In the genomic region with DNA sequence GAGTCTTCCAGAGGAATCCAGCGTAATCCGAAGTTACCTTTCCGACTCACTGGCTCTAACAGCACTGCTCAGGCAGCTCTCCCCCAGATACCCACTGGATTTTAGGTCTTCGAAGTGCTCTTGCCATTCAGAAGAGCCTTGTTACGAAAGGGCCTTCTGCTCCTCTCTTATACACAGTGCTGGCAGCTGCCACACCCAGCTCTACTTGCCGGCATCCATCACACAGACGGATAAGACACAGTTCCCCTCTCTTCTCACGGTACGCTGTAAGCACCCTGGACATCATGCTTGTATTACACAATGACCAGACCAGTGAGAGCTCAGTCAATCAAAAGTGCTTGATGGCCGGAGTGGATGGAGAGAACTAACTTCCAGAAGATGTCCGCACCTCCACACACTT, we compare ENCODE assay signal across 21 mouse cellular contexts. TPM values are rescaled to one million over a fixed set of nuclear protein-coding genes. Genes with fewer than 3 reads are reported as not detected.
DNase-seq lines count a peak whose midpoint lies in the region; ATAC-seq and TF ChIP-seq lines count a peak whose summit lies in the region.
"Had no signal": no experiment of that assay in that cellular context is flagged by ENCODE, and none has a peak within 500 bp of the region (broad histone marks: within the 10 kb centered on the region; RNA-seq: fewer than 3 reads in every experiment).

No protein-coding gene starts in this region.

- DNase-seq in frontal cortex, postnatal 36 days (ENCODE audit: low spot score in 2 of 2), result no peak
- no peak for DNase-seq in midbrain, embryonic 14.5 days
- no peak for DNase-seq in midbrain, embryonic 10.5 days (ENCODE audit: low spot score)
- DNase-seq in limb, embryonic 10.5 days (ENCODE audit: low spot score), result no peak
- no peak for DNase-seq in left cerebral cortex, postnatal 14 days (ENCODE audit: low spot score in 2 of 2)
- DNase-seq: adrenal gland, postnatal 10 days; cerebellum, adult 11 months; cerebellum, adult 8-10 months; cerebellum, postnatal 14 days; embryo, embryonic 11 days; gastrocnemius, adult 2 months; gastrocnemius, postnatal 25 days; heart, postnatal 4 days had no signal

- intact Hi-C loops in left cerebral cortex, postnatal 14 days (cut with DNase I), result no loop called here

- H3K27ac ChIP-seq in midbrain, embryonic 14.5 days (replicated peaks; ENCODE audit: low read depth, low read length), result no peak overlapping the region
- H3K27ac ChIP-seq in midbrain, embryonic 10.5 days (replicated peaks), result no peak overlapping the region
- H3K27ac ChIP-seq in limb, embryonic 10.5 days, result peak overlapping the region; percentile 50
- H3K27ac ChIP-seq in olfactory bulb, adult 2 months (ENCODE audit: insufficient read depth, low read depth, low read length), result peak overlapping the region; percentile 77
- H3K27ac ChIP-seq: embryonic facial prominence, embryonic 15.5 days; forebrain, embryonic 13.5 days; gastrocnemius, adult 2 months; heart, embryonic 13.5 days; hindbrain, embryonic 13.5 days had no signal

- no peak for TF ChIP-seq CTCF in olfactory bulb, adult 2 months (IDR thresholded peaks at IDR 0.05; ENCODE audit: insufficient read depth, low read depth, low read length)

- TF ChIP-seq POLR2A in olfactory bulb, adult 2 months (IDR thresholded peaks at IDR 0.05; ENCODE audit: insufficient read depth, low read depth, low read length), result no peak

- WGBS in midbrain, embryonic 14.5 days, result 92% methylated on average over 11 of the region's 11 CpGs
- 95% methylated on average over 11 of the region's 11 CpGs for WGBS in midbrain, embryonic 10.5 days
- WGBS in limb, embryonic 10.5 days, result 52% methylated on average over 11 of the region's 11 CpGs
- WGBS in olfactory bulb, adult 2 months, result 61% methylated on average over 11 of the region's 11 CpGs

- H3K9me3 ChIP-seq in midbrain, embryonic 14.5 days (ENCODE audit: control insufficient read depth, low read length), result no peaks in the 10 kb centered on the region
- H3K9me3 ChIP-seq in midbrain, embryonic 10.5 days (replicated peaks), result no peaks in the 10 kb centered on the region
- H3K9me3 ChIP-seq in limb, embryonic 10.5 days (replicated peaks), result no peaks in the 10 kb centered on the region
- H3K9me3 ChIP-seq: embryonic facial prominence, embryonic 15.5 days; forebrain, embryonic 13.5 days; heart, embryonic 13.5 days; hindbrain, embryonic 13.5 days had no signal

- no peak overlapping the region for H3K4me2 ChIP-seq in midbrain, embryonic 14.5 days (ENCODE audit: low read length)
- H3K4me2 ChIP-seq: embryonic facial prominence, embryonic 15.5 days; forebrain, embryonic 13.5 days; heart, embryonic 13.5 days; hindbrain, embryonic 13.5 days had no signal

- H3K9ac ChIP-seq in midbrain, embryonic 14.5 days (replicated peaks; ENCODE audit: low read length), result no peak overlapping the region
- H3K9ac ChIP-seq: embryonic facial prominence, embryonic 15.5 days; forebrain, embryonic 13.5 days; heart, embryonic 13.5 days; hindbrain, embryonic 13.5 days had no signal

- no peak overlapping the region for H3K4me3 ChIP-seq in midbrain, embryonic 14.5 days (replicated peaks; ENCODE audit: low read depth, low read length)
- H3K4me3 ChIP-seq in midbrain, embryonic 10.5 days, result no peak overlapping the region
- H3K4me3 ChIP-seq in limb, embryonic 10.5 days, result no peak overlapping the region
- H3K4me3 ChIP-seq in olfactory bulb, adult 2 months (ENCODE audit: insufficient read depth, low read depth, low read length), result no peak overlapping the region
- H3K4me3 ChIP-seq: embryonic facial prominence, embryonic 15.5 days; erythroblast, embryonic 14.5 days; forebrain, embryonic 13.5 days; gastrocnemius, adult 2 months; heart, embryonic 13.5 days; hindbrain, embryonic 13.5 days had no signal

- H3K4me1 ChIP-seq in midbrain, embryonic 14.5 days (ENCODE audit: control insufficient read depth, insufficient read depth, low read length), result no peaks in the 10 kb centered on the region
- H3K4me1 ChIP-seq in midbrain, embryonic 10.5 days, result no peaks in the 10 kb centered on the region
- peaks cover 25% of the 10 kb centered on the region for H3K4me1 ChIP-seq in limb, embryonic 10.5 days
- H3K4me1 ChIP-seq in olfactory bulb, adult 2 months (ENCODE audit: control insufficient read depth, insufficient read depth, low read length), result peaks cover 18% of the 10 kb centered on the region
- H3K4me1 ChIP-seq: embryonic facial prominence, embryonic 15.5 days; forebrain, embryonic 13.5 days; heart, embryonic 13.5 days; hindbrain, embryonic 13.5 days had no signal

- H3K27me3 ChIP-seq in midbrain, embryonic 14.5 days (ENCODE audit: control insufficient read depth, insufficient read depth, low read length), result no peaks in the 10 kb centered on the region
- no peaks in the 10 kb centered on the region for H3K27me3 ChIP-seq in midbrain, embryonic 10.5 days (ENCODE audit: low read depth, poor library complexity, severe bottlenecking)
- H3K27me3 ChIP-seq in limb, embryonic 10.5 days (ENCODE audit: low read depth, poor library complexity, severe bottlenecking), result no peaks in the 10 kb centered on the region
- H3K27me3 ChIP-seq: embryonic facial prominence, embryonic 15.5 days; forebrain, embryonic 13.5 days; heart, embryonic 13.5 days; hindbrain, embryonic 13.5 days had no signal

- peak; percentile 64 for ATAC-seq in frontal cortex, adult (ENCODE audit: low TSS enrichment)
- peak; percentile 36; the same call in 1 of the 2 replicates for ATAC-seq in midbrain, embryonic 14.5 days (ENCODE audit: low FRiP score, low TSS enrichment)
- ATAC-seq: forebrain, embryonic 13.5 days; intestine, embryonic 16.5 days had no signal

- H3K36me3 ChIP-seq in midbrain, embryonic 14.5 days (ENCODE audit: control insufficient read depth, insufficient read depth, low read length), result peaks cover 47% of the 10 kb centered on the region
- peaks cover 53% of the 10 kb centered on the region for H3K36me3 ChIP-seq in midbrain, embryonic 10.5 days
- peaks cover 52% of the 10 kb centered on the region for H3K36me3 ChIP-seq in limb, embryonic 10.5 days

RNA-seq across cellular contexts. Expression of a gene that starts 11.8 kb away (rescaled TPM):
- 2.6 and 5.6 TPM in 2 replicates for polyA plus RNA-seq in midbrain, embryonic 14.5 days (2014; fragmentation: Nextera tagmentation; extraction: Ambion mirVana)
- 2.6 and 2.7 TPM in 2 replicates for polyA plus RNA-seq in midbrain, embryonic 10.5 days (2016; fragmentation: Nextera tagmentation; extraction: Ambion mirVana)
- polyA plus RNA-seq in limb, embryonic 10.5 days (2016; fragmentation: Nextera tagmentation; extraction: Ambion mirVana), result 8.5 and 10.3 TPM in 2 replicates
- polyA plus RNA-seq in olfactory bulb, adult 2 months (2012; ENCODE audit: insufficient read depth, insufficient read length, low replicate concordance, missing spikeins), result not detected in 2 replicates
- total RNA-seq in left cerebral cortex, postnatal 14 days (2021), result under 1 TPM; 0.62 to 0.93 TPM

Comparison
In these comparisons a context has a peak if more than half of its experiments do, and no peak if none do; other contexts are left out.
1. H3K27ac ChIP-seq: peak in limb, embryonic 10.5 days (single experiment) and olfactory bulb, adult 2 months (single experiment); none in midbrain, embryonic 14.5 days (single experiment) and midbrain, embryonic 10.5 days (single experiment).